ENCODE assay signal across 10 mouse cellular contexts in genomic region chr1:131209971-131210426, GRCm38 (mm10). TPM values are rescaled to one million over a fixed set of nuclear protein-coding genes. Genes with fewer than 3 reads are reported as not detected.
A peak's percentile ranks its signal among the peaks of the same experiment; 100 is the strongest.
DNase-seq lines count a peak whose midpoint lies in the region; ATAC-seq lines count a peak whose summit lies in the region.
"Had no signal": no experiment of that assay in that cellular context is flagged by ENCODE, and none has a peak within 500 bp of the region (broad histone marks: within the 10 kb centered on the region; RNA-seq: fewer than 3 reads in every experiment).

No protein-coding gene starts in this region.

- 0 out of 2 replicates have a peak, but pooled peaks cover 3% of the 10 kb centered on the region for H3K4me1 ChIP-seq in forebrain, embryonic 16.5 days (replicated peaks; ENCODE audit: control insufficient read depth, insufficient read depth, low read length)

- H3K9me3 ChIP-seq in forebrain, embryonic 16.5 days (ENCODE audit: control insufficient read depth, low read length) = no peaks in the 10 kb centered on the region
- H3K9me3 ChIP-seq: lung, embryonic 15.5 days had no signal

- DNase-seq in left cerebral cortex, postnatal 14 days (ENCODE audit: low spot score in 2 of 2) = peak; percentile 33 to 65
- DNase-seq in left cerebral cortex, adult 8-10 months (ENCODE audit: low spot score in 2 of 2) = no peak
- DNase-seq in Muller cell, postnatal 12 days (ENCODE audit: inconsistent ontology term) = peak; percentile 17
- DNase-seq in adrenal gland, adult 8-10 months = peak; percentile 41
- DNase-seq in spleen, adult 18-20 months = no peak
- no peak for DNase-seq in ovary, postnatal 10 days (ENCODE audit: low spot score)
- DNase-seq: layer of hippocampus, postnatal 36 days; thymus, postnatal 25 days had no signal

- no peak overlapping the region for H3K4me2 ChIP-seq in forebrain, embryonic 16.5 days (ENCODE audit: low read length)
- H3K4me2 ChIP-seq: lung, embryonic 15.5 days had no signal

- intact Hi-C loops in left cerebral cortex, postnatal 14 days (cut with DNase I) = loop anchor here (5.0 kb wide), 1 partner anchor 37 kb away; the partner anchor contains the start of gene Rassf5

- H3K27me3 ChIP-seq in forebrain, embryonic 16.5 days (replicated peaks; ENCODE audit: control insufficient read depth, insufficient read depth, low read length) = no peaks in the 10 kb centered on the region
- H3K27me3 ChIP-seq: lung, embryonic 15.5 days had no signal

- no peak overlapping the region for H3K9ac ChIP-seq in forebrain, embryonic 16.5 days (replicated peaks; ENCODE audit: low read depth, low read length)
- H3K9ac ChIP-seq: lung, embryonic 15.5 days had no signal

- 48% methylated on average over 8 of the region's 8 CpGs for WGBS in forebrain, embryonic 16.5 days

- H3K36me3 ChIP-seq in forebrain, embryonic 16.5 days (ENCODE audit: control insufficient read depth, insufficient read depth) = no peaks in the 10 kb centered on the region
- H3K36me3 ChIP-seq: lung, embryonic 15.5 days had no signal

- no peak overlapping the region for H3K27ac ChIP-seq in forebrain, embryonic 16.5 days (ENCODE audit: low read length)
- H3K27ac ChIP-seq: lung, embryonic 15.5 days had no signal

- ATAC-seq in forebrain, embryonic 16.5 days = peak; percentile 31; the same call in 1 of the 2 replicates

- H3K4me3 ChIP-seq in forebrain, embryonic 16.5 days (replicated peaks; ENCODE audit: low read length) = no peak overlapping the region
- H3K4me3 ChIP-seq: lung, embryonic 15.5 days had no signal

RNA-seq across cellular contexts. Expression of gene Rassf5, which starts 35.1 kb away (rescaled TPM):
- 10 to 100 TPM; 25.1 to 25.8 TPM for total RNA-seq in left cerebral cortex, postnatal 14 days (2021)
- 10 to 100 TPM; 24.2 to 26.0 (median 25.0) TPM for total RNA-seq in left cerebral cortex, adult 8-10 months (2022)
- total RNA-seq in adrenal gland, adult 8-10 months (2022) = 10 to 100 TPM; 13.1 to 23.8 (median 20.7) TPM
- 1.9 and 2.5 TPM in 2 replicates for polyA plus RNA-seq in forebrain, embryonic 16.5 days (2015; fragmentation: Nextera tagmentation; extraction: Ambion mirVana)

RNA-seq across cellular contexts. Expression of gene Eif2d, which starts 57.0 kb away (rescaled TPM):
- 10 to 100 TPM; 35.4 to 39.6 TPM for total RNA-seq in left cerebral cortex, postnatal 14 days (2021)
- total RNA-seq in left cerebral cortex, adult 8-10 months (2022) = 10 to 100 TPM; 33.1 to 38.1 (median 34.4) TPM
- 10 to 100 TPM; 44.9 to 56.7 (median 50.0) TPM for total RNA-seq in adrenal gland, adult 8-10 months (2022)
- polyA plus RNA-seq in forebrain, embryonic 16.5 days (2015; fragmentation: Nextera tagmentation; extraction: Ambion mirVana) = 64.1 and 64.4 TPM in 2 replicates

Comparison
In these comparisons a context has a peak if more than half of its experiments do, and no peak if none do; other contexts are left out.
1. DNase-seq: peak in left cerebral cortex, postnatal 14 days (2 of 2), Muller cell, postnatal 12 days (single experiment) and adrenal gland, adult 8-10 months (single experiment); none in left cerebral cortex, adult 8-10 months (0 of 2), spleen, adult 18-20 months (0 of 2) and ovary, postnatal 10 days (single experiment).